Mouse (Mus musculus) myocyte (in vitro differentiated cells): Measurements from ENCODE around the gene Gdf11. TPM values are rescaled to one million over a fixed set of nuclear protein-coding genes. Genes with fewer than 3 reads are reported as not detected.
A peak's percentile ranks its signal among the peaks of the same experiment; 100 is the strongest.

ENCODE experiments used
- H3K27me3 ChIP-seq: one replicate; pipeline ENCODE4 v1.6.1; 2011; ENCODE audit not compliant: control insufficient read depth, insufficient read depth, insufficient read length
- H3K36me3 ChIP-seq: one replicate; pipeline ENCODE4 v1.6.1; 2011; ENCODE audit not compliant: control insufficient read depth, insufficient read depth
- H3K4me2 ChIP-seq: one replicate; pipeline ENCODE4 v1.6.1; 2011; ENCODE audit warnings: low read depth, control low read depth
- H3K4me3 ChIP-seq: one replicate; pipeline ENCODE4 v1.5.1; 2011; ENCODE audit warnings: mild to moderate bottlenecking, control low read depth, moderate library complexity
- H3K79me2 ChIP-seq: one replicate; pipeline ENCODE4 v1.6.1; 2011; ENCODE audit not compliant: control insufficient read depth, insufficient read depth
- H3ac ChIP-seq: one replicate; pipeline ENCODE4 v1.6.1; 2011; ENCODE audit not compliant: control insufficient read depth, insufficient read length
- CEBPB ChIP-seq: IDR thresholded peaks from 2 replicates; pipeline ENCODE4 v1.6.1; 2011; ENCODE audit warnings: mild to moderate bottlenecking, moderate library complexity; ENCODE audit not compliant: poor library complexity, insufficient read depth, severe bottlenecking
- E2F4 ChIP-seq: IDR thresholded peaks from one replicate; pipeline ENCODE4 v1.6.1; 2011; ENCODE audit warnings: mild to moderate bottlenecking, control low read depth, moderate library complexity; ENCODE audit not compliant: insufficient read depth
- MAX ChIP-seq: IDR thresholded peaks from one replicate; pipeline ENCODE4 v1.6.1; 2011; ENCODE audit warnings: low read depth, mild to moderate bottlenecking, control low read depth
- MYOD1 ChIP-seq, 3 experiments: IDR thresholded peaks; one replicate each; pipeline ENCODE4 v1.6.1; 2011; ENCODE audit warnings: control low read depth in 2 of 3, low read depth in 2 of 3, mild to moderate bottlenecking in 2 of 3, moderate library complexity in 1 of 3; ENCODE audit not compliant: insufficient read length in 2 of 3, control insufficient read depth in 1 of 3
- MYOG ChIP-seq, 3 experiments: IDR thresholded peaks; one replicate each; pipeline ENCODE4 v1.6.1; 2011; ENCODE audit warnings: control low read depth in 2 of 3, low read depth in 2 of 3, mild to moderate bottlenecking in 2 of 3; ENCODE audit not compliant: insufficient read length in 2 of 3, control insufficient read depth in 1 of 3, insufficient read depth in 1 of 3
- POLR2A ChIP-seq: IDR thresholded peaks from one replicate; pipeline ENCODE4 v1.6.1; 2011; ENCODE audit warnings: low read depth, mild to moderate bottlenecking, control low read depth, moderate library complexity; ENCODE audit not compliant: insufficient read length
- POLR2AphosphoS2 ChIP-seq: IDR thresholded peaks from one replicate; pipeline ENCODE4 v1.6.1; 2011; ENCODE audit warnings: low read depth, control low read depth; ENCODE audit not compliant: insufficient read length
- REST ChIP-seq: IDR thresholded peaks from one replicate; pipeline ENCODE4 v1.6.1; 2011; ENCODE audit warnings: mild to moderate bottlenecking, control low read depth, moderate library complexity; ENCODE audit not compliant: insufficient read depth, insufficient read length
- SRF ChIP-seq: IDR thresholded peaks from one replicate; pipeline ENCODE4 v1.6.1; 2011; ENCODE audit warnings: low read depth; ENCODE audit not compliant: control insufficient read depth, insufficient read length
- TCF12 ChIP-seq: IDR thresholded peaks from one replicate; pipeline ENCODE4 v1.6.1; 2011; ENCODE audit warnings: mild to moderate bottlenecking, control low read depth; ENCODE audit not compliant: poor library complexity, insufficient read depth, severe bottlenecking
- TCF3 ChIP-seq: IDR thresholded peaks from one replicate; pipeline ENCODE4 v1.6.1; 2011; ENCODE audit warnings: low read depth, control low read depth; ENCODE audit not compliant: insufficient read length
- USF1 ChIP-seq: IDR thresholded peaks from one replicate; pipeline ENCODE4 v1.6.1; 2011; ENCODE audit warnings: low read depth, mild to moderate bottlenecking, control low read depth, moderate library complexity
- polyA plus RNA-seq: library from polyadenylated mRNA; unstranded; fragments of >200 nt; fragmentation: generic; extraction: Trizol; gene quantifications from one replicate; pipeline ENCODE4 v1.2.1, GENCODE M21; 2012; ENCODE audit warnings: missing spikeins

Gene Gdf11
- polyA plus RNA-seq, 1 experiment = 17.9 TPM

GRCm38 (mm10) chr10:128916665-128917064 lies 25.1 kb upstream of the Gdf11 start:
- H3K4me3 ChIP-seq = no peak overlapping the region
- H3K27me3 ChIP-seq = no peaks in the 10 kb centered on the region
- H3K36me3 ChIP-seq = peaks cover 53% of the 10 kb centered on the region
- H3K79me2 ChIP-seq = peaks cover 40% of the 10 kb centered on the region
- no peak overlapping the region for H3ac ChIP-seq
- peak overlapping the region; percentile 92 for H3K4me2 ChIP-seq
- TF ChIP-seq POLR2AphosphoS2 (peak; percentile 91), MYOG (IDR thresholded peaks at IDR 0.05; ENCODE audit: control insufficient read depth in 1 of 3, insufficient read depth in 1 of 3, insufficient read length in 2 of 3, low read depth in 2 of 3) (no peak), POLR2A (peak; percentile 47)

GRCm38 (mm10) chr10:128915550-128915949 lies 24.0 kb upstream of the Gdf11 start:
- H3K36me3 ChIP-seq = peaks cover 61% of the 10 kb centered on the region
- peak overlapping the region; percentile 93 for H3K4me2 ChIP-seq
- TF ChIP-seq CEBPB = no peak
- no peak for TF ChIP-seq MYOG (IDR thresholded peaks at IDR 0.05; ENCODE audit: control insufficient read depth in 1 of 3, insufficient read depth in 1 of 3, insufficient read length in 2 of 3, low read depth in 2 of 3)
- TF ChIP-seq TCF3 = no peak
- peak; percentile 55 for TF ChIP-seq POLR2AphosphoS2
- no peak overlapping the region for H3K4me3 ChIP-seq
- peaks cover 51% of the 10 kb centered on the region for H3K79me2 ChIP-seq
- no peaks in the 10 kb centered on the region for H3K27me3 ChIP-seq
- no peak overlapping the region for H3ac ChIP-seq

- Histone ChIP-seq H3K4me2 (peak overlapping the region; percentile 93), H3ac (no peak overlapping the region), H3K27me3 (no peaks in the 10 kb centered on the region), H3K4me3 (peak overlapping the region; percentile 96), H3K79me2 (peaks cover 63% of the 10 kb centered on the region), H3K36me3 (peaks cover 61% of the 10 kb centered on the region)
- TF ChIP-seq MYOG (IDR thresholded peaks at IDR 0.05; ENCODE audit: control insufficient read depth in 1 of 3, insufficient read depth in 1 of 3, insufficient read length in 2 of 3, low read depth in 2 of 3) = no peak
- TF ChIP-seq POLR2A = peak; percentile 71
- peak; percentile 97 for TF ChIP-seq POLR2AphosphoS2
These were observed 22.2 kb upstream of the Gdf11 start for GRCm38 (mm10) chr10:128913696-128914095.

- Histone ChIP-seq H3K79me2 (peaks cover 64% of the 10 kb centered on the region), H3K27me3 (no peaks in the 10 kb centered on the region), H3ac (no peak overlapping the region), H3K36me3 (peaks cover 61% of the 10 kb centered on the region), H3K4me3 (peak overlapping the region; percentile 96), H3K4me2 (peak overlapping the region; percentile 93)
- TF ChIP-seq TCF3 = no peak
- no peak for TF ChIP-seq SRF
- TF ChIP-seq REST = no peak
- no peak for TF ChIP-seq USF1
- TF ChIP-seq MAX = no peak
- TF ChIP-seq MYOG (IDR thresholded peaks at IDR 0.05; ENCODE audit: control insufficient read depth in 1 of 3, insufficient read depth in 1 of 3, insufficient read length in 2 of 3, low read depth in 2 of 3) = no peak
- TF ChIP-seq MYOD1 (IDR thresholded peaks at IDR 0.05; ENCODE audit: control insufficient read depth in 1 of 3, insufficient read length in 2 of 3, low read depth in 2 of 3) = no peak
- no peak for TF ChIP-seq CEBPB
- TF ChIP-seq E2F4 = no peak
- TF ChIP-seq POLR2AphosphoS2 = no peak
- TF ChIP-seq TCF12 = no peak
- no peak for TF ChIP-seq POLR2A
These were observed 21.7 kb upstream of the Gdf11 start for GRCm38 (mm10) chr10:128913219-128913618.

GRCm38 (mm10) chr10:128912791-128913190 lies 21.3 kb upstream of the Gdf11 start:
- H3K36me3 ChIP-seq = peaks cover 61% of the 10 kb centered on the region
- H3K79me2 ChIP-seq = peaks cover 64% of the 10 kb centered on the region
- no peak overlapping the region for H3ac ChIP-seq
- peak; percentile 80 for TF ChIP-seq POLR2AphosphoS2
- no peak for TF ChIP-seq CEBPB
- H3K4me3 ChIP-seq = peak overlapping the region; percentile 96
- H3K4me2 ChIP-seq = peak overlapping the region; percentile 93
- H3K27me3 ChIP-seq = no peaks in the 10 kb centered on the region

- no peaks in the 10 kb centered on the region for H3K27me3 ChIP-seq
These were observed 20.8 kb upstream of the Gdf11 start for GRCm38 (mm10) chr10:128912268-128912667.

More at GRCm38 (mm10) chr10:128912268-128912667, 20.8 kb upstream of the Gdf11 start:
- Histone ChIP-seq H3ac (no peak overlapping the region), H3K4me3 (peak overlapping the region; percentile 96), H3K79me2 (peaks cover 64% of the 10 kb centered on the region), H3K4me2 (peak overlapping the region; percentile 93), H3K36me3 (peaks cover 57% of the 10 kb centered on the region)
- peak; percentile 71 for TF ChIP-seq POLR2AphosphoS2
- no peak for TF ChIP-seq USF1
